Mouse (Mus musculus): ENCODE results near the gene Lmcd1. TPM values are rescaled to one million over a fixed set of nuclear protein-coding genes. Genes with fewer than 3 reads are reported as not detected.

Lmcd1 gene
- total RNA-seq, 2 experiments from 2014 or later = 6.7 to 8.6 TPM

- DNase-seq (ENCODE audit: low spot score in 2 of 2) = peak in 1 of 2 experiments; percentile 24
Measured at GRCm38 (mm10) chr6:112284087-112284486, 10.5 kb downstream of the Lmcd1 start.

- no peak for DNase-seq (ENCODE audit: low spot score in 2 of 2)
Measured at GRCm38 (mm10) chr6:112287671-112288070, 14.1 kb downstream of the Lmcd1 start.

GRCm38 (mm10) chr6:112288271-112288670 is 14.7 kb downstream of the Lmcd1 start:
- no peak for DNase-seq (ENCODE audit: low spot score in 2 of 2)

- no peak for DNase-seq (ENCODE audit: low spot score in 2 of 2)
Measured at GRCm38 (mm10) chr6:112291146-112291545, 17.6 kb downstream of the Lmcd1 start.

- DNase-seq (ENCODE audit: low spot score in 2 of 2) = no peak
Measured at GRCm38 (mm10) chr6:112293320-112293719, 19.8 kb downstream of the Lmcd1 start.

- DNase-seq (ENCODE audit: low spot score in 2 of 2) = no peak
Measured at GRCm38 (mm10) chr6:112295269-112295668, 21.7 kb downstream of the Lmcd1 start.

- DNase-seq (ENCODE audit: low spot score in 2 of 2) = no peak
Measured at GRCm38 (mm10) chr6:112300146-112300545, 26.6 kb downstream of the Lmcd1 start.

GRCm38 (mm10) chr6:112300633-112301032 is 27.1 kb downstream of the Lmcd1 start:
- DNase-seq (ENCODE audit: low spot score in 2 of 2) = no peak

- no peak for DNase-seq (ENCODE audit: low spot score in 2 of 2)
Measured at GRCm38 (mm10) chr6:112302248-112302647, 28.7 kb downstream of the Lmcd1 start.

- no peak for DNase-seq (ENCODE audit: low spot score in 2 of 2)
Measured at GRCm38 (mm10) chr6:112302814-112303383, 29.3 kb downstream of the Lmcd1 start.

GRCm38 (mm10) chr6:112304751-112305150 is 31.2 kb downstream of the Lmcd1 start:
- peak; percentile 2 to 44 for DNase-seq (ENCODE audit: low spot score in 2 of 2)

- no peak for DNase-seq (ENCODE audit: low spot score in 2 of 2)
Measured at GRCm38 (mm10) chr6:112309330-112309938, 35.9 kb downstream of the Lmcd1 start.

- DNase-seq (ENCODE audit: low spot score in 2 of 2) = peak in 1 of 2 experiments; percentile 21
Measured at GRCm38 (mm10) chr6:112311385-112311784, 37.8 kb downstream of the Lmcd1 start.

GRCm38 (mm10) chr6:112319449-112319848 is 45.9 kb downstream of the Lmcd1 start:
- DNase-seq (ENCODE audit: low spot score in 2 of 2) = no peak

- DNase-seq (ENCODE audit: low spot score in 2 of 2) = no peak
Measured at GRCm38 (mm10) chr6:112320679-112321078, 47.1 kb downstream of the Lmcd1 start.

GRCm38 (mm10) chr6:112322916-112323315 is 49.4 kb downstream of the Lmcd1 start:
- DNase-seq (ENCODE audit: low spot score in 2 of 2) = no peak

GRCm38 (mm10) chr6:112325213-112325612 is 51.7 kb downstream of the Lmcd1 start:
- DNase-seq (ENCODE audit: low spot score in 2 of 2) = no peak

GRCm38 (mm10) chr6:112327793-112328192 is 54.2 kb downstream of the Lmcd1 start:
- DNase-seq (ENCODE audit: low spot score in 2 of 2) = no peak

GRCm38 (mm10) chr6:112330520-112331222 is 57.1 kb downstream of the Lmcd1 start:
- no peak for DNase-seq (ENCODE audit: low spot score in 2 of 2)

- no peak for DNase-seq (ENCODE audit: low spot score in 2 of 2)
Measured at GRCm38 (mm10) chr6:112331223-112331598, 57.7 kb downstream of the Lmcd1 start.

GRCm38 (mm10) chr6:112333930-112334329 is 60.4 kb downstream of the Lmcd1 start:
- DNase-seq (ENCODE audit: low spot score in 2 of 2) = no peak

GRCm38 (mm10) chr6:112337667-112338066 is 64.1 kb downstream of the Lmcd1 start:
- no peak for DNase-seq (ENCODE audit: low spot score in 2 of 2)

- no peak for DNase-seq (ENCODE audit: low spot score in 2 of 2)
Measured at GRCm38 (mm10) chr6:112339016-112339415, 65.5 kb downstream of the Lmcd1 start.
